Mouse (Mus musculus) urinary bladder, postnatal 10 days (tissue): ENCODE results near the gene Samd13.

ENCODE experiments used
- DNase-seq: peaks from one replicate; pipeline ENCODE4 v3.0.0; 2022; ENCODE audit warnings: low spot score

Samd13 gene

DNA sequence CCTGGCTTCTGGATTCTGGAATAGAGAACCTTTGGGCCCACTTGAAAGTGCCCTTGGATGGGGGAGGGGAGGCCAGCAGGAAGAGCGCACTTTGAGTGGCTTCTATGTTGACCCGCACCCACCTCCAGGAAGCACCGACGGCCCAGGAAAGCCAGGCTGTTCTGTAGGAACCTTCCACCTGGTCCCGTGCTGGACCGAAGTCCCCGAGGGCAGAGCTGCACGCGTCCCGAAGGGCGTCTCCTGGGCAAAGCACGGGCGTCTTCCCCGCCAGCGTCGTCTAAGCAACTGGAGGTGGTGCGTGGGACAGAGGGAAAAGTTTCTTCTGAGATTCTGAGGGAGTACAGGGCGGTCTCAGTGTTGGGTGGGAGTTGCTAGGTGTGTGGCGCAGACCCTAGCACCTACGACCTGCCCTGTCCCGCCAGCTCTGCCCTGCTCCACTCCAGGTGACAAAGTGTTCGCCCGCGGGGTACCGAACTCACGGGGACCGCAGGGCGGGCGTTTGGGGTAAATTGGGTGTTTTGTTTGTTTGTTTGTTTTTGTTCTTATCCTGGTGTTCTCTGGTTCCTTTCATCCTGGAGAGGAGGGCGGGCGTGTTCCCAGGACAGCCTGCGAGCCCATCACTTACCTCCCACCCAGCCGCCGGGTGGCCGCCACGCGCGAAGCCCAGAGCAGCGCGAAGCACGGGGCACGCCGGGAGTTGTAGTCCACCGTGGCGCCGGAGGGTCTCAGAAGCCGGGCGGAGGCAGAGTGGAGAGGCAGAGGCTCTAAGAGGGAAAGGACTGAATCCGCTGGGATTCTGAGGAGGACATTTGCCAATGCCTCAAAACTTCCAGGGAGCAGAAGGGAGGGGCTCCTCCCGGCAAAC, at the start of gene Samd13:
Gene Samd13 (minus strand): TSS at position 782 of the 865 bp plus-strand sequence.
- no peak for DNase-seq

DNA sequence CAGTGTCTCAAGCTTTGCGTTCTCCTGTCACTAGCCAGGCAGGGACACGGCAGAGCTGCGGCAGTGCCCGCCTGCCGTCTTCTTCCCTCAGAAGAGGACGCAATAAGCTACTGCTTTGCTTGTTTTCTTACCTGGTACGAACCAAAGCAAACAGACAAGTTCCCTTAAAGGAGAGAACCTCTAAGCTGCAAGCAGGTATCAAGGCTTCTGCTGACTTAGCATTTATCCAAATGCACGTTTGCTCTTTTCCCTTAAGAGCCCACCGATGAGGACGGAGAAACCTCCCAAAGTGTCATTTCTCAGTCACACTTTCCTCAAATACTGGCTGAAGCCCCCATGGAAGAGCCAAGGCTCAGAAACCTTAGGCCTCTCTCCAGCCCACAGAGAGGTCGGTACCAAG, 46.1 kb upstream of the Samd13 start:
- DNase-seq: no peak

DNA sequence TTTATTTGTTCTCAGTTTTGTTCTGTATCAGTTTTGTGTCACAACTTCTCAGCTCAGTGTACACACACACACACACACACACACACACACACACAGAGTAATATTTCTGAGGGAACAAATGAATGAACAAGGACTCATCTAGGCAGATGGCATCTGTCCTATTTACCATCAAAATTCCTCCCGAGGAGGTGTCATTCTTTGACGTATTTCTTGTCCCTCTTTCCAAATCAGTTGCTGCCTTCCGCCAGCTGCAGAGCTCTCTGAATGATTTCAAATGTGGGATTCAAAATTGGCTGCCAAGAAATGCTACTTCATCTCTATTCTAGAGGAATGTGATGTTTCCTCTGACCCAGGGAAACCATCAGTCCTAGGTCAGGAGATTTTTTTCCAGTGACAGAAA, 37.6 kb upstream of the Samd13 start:
- no peak for DNase-seq

DNA sequence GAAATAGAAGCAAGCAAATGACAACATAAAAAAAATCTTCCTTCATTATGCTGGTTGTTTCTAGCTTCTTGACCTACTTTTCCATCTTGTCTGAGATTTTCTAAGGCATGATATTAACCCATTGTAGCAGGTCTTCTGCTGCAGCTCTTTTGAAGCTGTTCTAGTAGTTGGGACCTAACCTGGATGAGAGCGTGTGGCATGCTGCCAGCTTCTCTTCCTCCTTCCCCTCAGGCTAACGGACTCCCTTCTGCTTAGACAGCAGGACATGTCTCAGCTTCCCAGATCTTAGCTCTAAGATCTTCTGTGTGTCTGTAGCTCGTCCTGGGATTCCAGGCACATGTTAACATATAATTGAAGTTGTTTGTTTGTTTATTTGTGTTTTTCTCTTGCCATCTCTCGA, 34.3 kb upstream of the Samd13 start:
- DNase-seq: no peak

DNA sequence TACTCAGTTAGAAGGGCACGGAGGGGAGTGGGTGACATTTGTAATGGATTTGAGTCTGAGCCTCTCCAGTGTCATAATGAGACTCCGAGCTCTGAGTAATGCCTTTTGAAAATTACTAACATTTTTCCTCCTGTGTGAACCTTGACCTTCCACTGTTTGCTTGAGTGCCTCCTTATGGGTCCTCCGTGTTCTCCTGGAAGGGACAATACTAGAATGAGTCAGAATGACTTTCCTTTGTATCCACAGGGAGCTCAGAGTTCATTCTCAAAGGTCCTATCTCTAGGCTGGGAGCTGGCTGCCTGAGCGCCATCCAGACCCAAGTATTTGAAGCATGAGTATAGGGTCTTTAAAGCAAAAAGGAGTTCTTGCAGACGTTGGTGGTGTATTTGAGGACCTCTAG, 32.9 kb upstream of the Samd13 start:
- no peak for DNase-seq

DNA sequence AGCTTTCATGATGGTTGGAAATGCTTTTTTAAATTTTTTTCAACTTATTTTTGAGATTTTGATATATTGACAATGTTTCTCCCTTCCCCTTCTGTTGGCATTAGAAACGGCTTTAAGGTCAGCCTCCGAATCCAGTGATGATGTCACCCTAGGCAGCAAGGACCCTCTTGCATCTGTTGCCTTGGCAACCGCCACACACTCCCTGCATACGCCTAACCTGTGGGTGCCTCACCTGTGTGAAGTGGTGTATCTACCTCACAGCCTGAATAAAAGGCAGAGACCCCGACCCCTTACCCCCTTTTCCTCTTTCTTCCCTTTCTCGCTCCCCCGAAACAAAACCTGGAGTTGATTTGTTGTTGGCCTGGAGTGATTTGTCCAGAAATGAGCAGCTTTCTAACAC, 26.9 kb upstream of the Samd13 start:
- no peak for DNase-seq

DNA sequence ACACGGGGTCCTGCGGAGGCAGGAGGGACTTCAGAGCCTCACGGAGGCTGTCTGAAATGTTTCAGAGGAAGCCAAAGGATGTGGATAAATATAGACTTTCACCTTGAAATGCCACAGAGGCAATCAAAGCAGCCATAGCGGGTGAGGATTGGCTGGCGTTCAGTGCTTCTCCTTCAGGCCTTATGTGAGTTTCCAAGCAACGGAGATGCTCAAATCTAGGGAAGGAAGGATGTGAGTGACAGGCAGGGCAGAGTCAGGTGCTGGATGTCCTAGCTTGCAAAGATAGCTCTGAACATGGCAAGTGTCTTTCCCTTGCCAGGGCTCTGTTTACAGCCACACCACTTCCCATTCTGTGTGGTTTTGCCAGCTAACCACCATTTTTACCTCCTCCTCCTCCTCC, 26.2 kb upstream of the Samd13 start:
- no peak for DNase-seq

DNA sequence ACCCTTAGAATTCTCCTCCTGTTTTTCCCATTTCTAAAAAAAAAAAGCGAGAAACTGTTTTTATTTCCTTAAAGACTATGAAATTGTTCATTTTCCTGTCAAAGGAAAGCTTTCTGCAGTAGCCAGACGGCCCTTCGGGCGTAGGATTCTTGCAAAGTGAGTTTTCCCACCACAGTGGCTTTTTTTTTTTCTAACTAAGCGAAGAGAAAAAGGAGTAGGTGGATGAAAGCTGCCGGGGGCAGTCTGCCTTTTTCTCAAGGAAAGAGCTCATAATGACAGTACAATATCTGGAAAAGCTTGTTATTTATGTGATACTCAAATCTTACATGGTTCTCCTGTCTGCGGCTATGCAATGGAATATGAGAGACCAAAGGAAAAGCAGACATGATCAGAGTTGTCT, 25.7 kb upstream of the Samd13 start:
- no peak for DNase-seq

DNA sequence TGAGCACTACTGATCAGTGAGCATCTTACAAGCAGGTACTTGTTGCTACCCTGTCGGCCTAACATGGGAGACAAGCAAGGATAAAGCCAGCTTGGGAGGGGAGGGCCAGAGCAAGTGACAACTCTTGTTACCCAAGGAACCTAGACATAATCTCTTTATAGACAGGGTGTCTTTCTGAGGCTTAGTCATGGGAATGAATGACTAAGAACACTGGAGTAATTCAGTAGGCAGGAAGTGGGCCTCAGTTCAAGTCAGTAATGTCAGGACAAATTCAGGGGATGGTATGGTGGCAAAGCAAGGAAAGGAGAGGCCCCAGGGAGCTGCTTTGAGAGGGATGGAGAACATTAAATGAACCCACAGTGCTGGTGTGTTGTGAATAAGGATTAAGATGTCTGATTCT, 23.7 kb upstream of the Samd13 start:
- no peak for DNase-seq

DNA sequence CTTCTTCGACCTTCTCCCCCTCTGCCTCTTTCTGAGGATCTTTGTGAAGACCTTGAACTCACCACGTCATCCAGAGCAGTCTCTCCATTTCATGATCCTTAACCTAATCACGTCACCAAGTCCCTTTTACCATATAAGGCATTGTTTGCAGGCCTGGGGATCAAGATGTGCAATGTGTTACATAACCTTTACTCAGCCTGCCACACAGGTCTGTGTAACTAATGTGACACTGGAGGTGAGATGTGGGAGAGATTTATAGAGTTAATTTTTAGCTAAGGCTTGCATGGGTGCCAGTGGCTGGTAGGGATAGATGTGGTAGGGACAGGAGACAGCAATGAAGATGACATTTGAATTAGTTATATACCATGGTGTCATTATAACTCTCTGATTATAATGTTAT, 23.0 kb upstream of the Samd13 start:
- no peak for DNase-seq

DNA sequence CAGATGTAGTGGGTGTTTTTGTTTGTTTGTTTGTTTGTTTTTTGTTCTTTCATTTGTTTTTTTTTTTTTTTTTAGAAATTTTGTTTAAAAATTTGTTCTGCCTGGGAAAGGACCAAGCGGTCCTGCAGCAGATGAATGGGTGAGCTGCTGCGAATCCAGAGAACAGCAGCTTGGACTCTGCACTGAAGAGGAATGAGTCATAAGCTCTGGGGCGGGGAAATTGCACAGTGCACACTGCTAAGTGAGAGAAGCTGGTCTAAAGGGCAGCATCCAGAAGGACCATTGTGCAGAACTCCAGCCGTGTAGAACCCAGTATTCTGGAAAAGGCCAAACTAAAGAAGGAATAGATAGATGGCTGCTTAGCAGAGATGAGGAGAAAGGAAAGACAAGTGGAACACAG, 18.7 kb upstream of the Samd13 start:
- DNase-seq: no peak

DNA sequence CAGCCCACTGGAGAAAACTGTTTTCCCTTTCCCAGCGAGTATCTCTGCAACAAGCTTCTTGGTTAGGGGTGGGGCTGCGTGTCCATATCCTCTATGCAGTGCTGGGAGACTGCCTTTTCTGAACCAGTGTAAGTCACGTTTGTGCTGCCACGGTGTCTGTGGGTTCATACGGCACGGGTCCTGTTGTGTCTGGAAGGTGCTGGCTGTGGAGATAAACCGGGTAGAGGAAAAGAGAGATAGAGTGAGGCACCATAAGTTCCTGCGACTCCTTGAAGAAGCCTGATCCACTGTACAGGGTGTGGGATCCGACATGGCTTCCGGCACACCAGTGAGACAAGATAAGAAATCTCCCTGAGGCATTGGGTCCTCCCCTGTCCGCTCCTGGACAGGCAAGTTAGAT, 14.7 kb upstream of the Samd13 start:
- no peak for DNase-seq

DNA sequence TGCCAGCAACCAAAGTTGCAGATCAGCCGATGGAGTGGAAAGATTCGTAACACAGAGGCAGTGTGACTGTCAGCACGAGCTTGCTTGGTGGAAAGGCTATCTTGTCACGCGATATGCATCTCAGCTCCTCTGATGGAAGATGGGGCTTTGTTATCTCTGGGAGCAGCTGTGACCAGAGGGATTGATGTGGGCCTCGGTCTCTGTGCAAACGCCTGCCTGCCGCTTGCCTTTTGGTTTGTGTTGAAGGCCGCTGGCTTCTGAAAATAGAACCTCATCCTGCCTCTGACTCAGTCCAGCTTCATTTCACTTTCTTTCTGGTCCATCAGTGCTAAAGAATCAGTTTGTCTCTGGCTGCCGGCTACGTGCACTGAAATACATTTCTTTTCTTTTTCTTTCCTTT, 13.6 kb upstream of the Samd13 start:
- DNase-seq: no peak

DNA sequence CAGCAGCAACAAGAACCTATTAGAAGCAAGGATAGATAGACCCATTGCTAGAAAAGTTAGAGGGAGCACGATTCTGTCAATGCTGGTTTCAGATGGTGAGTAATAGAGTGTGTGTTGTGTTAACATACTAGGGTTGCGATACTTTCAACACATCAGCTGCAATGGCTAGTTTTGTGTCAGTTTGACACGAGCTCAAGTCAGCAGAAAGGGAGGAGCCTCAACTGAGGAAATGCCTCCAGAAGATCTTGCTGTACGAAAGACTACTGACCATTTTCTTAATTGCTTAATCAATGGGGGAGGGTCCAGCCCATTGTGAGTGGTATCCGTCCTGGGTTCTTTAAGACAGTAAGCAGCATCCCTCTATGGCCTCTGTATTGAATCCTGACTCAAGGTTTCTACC, 7.2 kb upstream of the Samd13 start:
- no peak for DNase-seq

DNA sequence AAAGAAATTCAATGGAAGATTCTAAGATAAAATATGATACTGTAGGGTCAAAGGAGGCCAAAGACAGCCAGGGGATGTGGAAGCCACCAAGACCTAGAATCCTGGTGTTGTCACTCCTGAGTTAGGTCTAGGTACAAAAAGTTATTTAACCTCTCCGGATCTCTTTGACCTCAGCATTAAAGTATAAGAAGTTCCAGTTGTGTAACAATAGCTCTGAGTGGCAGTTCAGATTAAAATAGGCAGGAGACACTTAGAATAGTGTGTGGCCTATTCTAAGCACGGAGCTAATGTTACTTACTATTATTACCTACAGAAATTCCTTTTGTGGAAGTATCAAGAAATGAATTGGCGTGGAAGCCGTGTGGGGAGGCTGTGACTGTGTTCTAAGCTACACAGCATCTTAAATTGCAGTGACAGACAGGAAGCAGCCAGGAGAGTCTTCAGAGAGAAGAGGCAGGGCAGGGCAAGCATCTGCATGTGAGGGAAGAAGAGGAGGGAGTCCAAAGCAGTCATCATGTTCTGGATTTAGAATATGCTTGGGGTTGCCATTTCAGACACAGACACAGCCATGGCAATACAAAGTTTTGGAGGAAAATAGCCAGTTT, 1.8 kb upstream of the Samd13 start:
- DNase-seq: no peak

DNA sequence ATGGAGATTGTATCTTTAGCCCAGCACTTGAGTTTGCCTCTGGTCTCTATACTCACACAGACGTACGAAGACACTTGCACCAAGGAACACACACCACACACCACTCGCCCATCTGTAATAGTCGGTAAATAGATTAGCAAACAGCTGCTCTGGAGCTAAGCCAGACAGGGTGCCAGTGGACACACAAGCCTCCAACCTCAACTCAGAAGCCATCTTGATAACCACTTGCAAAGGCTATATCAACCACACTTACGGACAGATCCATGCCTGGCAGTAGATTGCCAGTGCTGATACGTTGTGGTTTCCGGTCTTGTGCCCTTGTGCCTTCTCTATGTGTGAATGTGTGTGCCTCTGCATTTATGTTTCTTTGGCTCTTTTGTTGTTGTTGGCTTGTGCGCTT, 1.0 kb upstream of the Samd13 start:
- no peak for DNase-seq

DNA sequence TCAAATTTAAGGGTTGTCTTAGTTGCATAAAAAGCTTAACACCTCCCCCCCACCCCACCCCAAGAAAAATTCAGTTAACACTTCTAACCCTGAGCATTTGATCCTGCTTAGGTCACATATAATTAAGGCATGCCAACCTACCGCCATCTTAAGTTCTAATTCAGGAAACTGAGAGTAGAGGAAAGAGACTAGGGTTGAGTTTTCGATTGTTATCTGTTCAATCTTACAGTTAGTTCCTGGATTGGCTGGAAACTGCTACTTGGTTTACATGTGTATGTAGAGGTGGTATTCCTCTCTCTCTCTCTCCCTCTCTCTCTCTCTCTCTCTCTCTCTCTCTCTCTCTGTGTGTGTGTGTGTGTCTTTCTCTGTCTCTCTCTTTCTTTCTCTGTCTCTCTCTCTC, 2.3 kb downstream of the Samd13 start:
- no peak for DNase-seq

DNA sequence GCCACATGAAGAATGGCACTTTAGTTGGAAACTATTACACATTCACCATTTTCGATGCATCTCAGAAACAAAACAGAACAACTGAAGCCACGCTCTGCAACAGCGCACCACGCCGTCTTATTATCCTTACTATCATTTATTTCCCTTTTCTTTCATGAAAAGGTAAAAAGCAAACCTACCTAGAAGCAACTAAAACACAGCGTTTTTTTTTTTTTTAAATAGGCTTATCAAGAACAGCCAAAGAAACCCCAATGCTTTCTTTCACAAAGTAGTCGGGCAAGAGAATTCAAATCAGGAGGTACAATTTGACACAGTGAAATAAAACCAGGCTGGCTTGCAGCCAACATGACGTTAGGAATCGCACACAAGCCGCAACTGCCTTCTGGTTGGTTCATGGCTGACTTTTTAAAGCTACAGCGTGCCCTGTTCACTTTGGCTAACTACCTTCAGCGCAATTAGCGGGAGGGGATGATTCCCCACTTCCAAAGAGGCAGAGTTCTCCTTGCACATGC, 3.2 kb downstream of the Samd13 start:
- no peak for DNase-seq

DNA sequence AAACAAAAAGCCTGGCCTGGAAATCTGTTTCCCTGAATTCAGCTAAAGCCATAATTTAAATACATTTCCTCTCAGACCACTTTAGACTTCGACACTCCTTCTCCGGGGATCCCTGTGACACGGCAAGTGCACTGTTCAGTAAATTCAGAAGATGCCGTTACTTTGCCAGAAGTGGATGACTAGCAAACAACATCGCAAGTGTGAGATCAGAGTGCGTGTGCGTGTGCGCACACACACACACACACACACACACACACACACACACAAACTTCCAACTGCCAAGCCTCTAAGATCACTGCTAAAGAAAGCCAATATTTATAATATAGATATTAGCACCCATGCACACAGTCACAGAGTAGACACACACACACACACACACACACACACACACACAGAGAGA, 3.7 kb downstream of the Samd13 start:
- DNase-seq: no peak

DNA sequence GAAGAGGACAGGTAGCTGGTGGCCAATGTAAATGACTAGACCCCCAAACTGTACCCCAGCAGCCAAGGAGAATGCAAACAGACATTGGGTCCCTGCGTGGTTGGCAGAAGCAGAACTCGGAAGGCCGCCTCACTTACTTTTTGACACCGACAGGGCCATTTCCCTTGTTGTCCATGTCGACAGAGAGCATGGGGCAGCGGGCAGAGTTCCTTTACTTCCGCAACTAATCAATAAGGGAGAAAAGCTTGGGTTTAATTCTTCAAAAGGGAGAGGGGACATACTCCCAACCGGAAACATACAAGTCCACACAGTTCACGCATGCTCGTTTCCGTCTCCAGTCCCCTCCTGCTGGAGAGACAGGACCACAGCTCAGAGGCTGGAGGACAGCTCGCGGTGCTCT, 4.8 kb downstream of the Samd13 start:
- no peak for DNase-seq

DNA sequence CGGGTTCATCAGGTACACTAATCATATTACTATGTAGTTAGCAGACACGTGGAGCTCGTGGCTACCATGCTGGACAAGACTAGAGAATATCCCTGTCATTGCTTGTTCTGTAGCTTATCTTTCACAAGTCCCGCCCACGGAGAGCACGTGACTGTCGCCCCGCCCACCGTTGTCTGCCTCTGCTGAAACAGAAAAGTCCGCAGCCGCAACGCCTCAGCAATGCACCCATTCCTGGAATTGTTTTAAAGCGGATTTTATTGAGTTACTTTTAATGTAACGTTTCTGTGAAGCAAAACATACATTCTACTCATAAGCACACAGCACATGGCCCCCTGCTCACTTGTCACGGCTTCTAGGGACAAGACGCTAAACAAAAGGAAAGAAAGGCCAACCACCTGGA, 5.7 kb downstream of the Samd13 start:
- no peak for DNase-seq

DNA sequence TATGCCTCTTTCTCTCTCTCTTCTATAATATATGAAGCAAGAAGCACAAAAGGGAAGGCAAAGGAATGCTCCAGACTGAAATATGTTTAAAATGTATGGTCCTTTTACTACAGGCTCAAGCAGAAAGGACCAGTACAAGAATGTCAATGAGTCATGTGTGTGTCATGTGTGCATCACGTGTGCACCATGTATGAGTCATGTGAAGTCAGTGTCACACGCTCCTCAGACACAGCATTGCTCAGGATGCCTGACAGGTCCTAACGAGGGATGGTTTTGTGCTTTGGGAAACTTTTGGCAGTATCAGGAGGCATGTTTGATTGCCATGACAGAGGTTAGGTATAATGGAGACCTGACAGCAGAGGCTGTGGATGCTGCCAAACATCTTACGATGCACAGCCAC, 9.2 kb downstream of the Samd13 start:
- DNase-seq: no peak

DNA sequence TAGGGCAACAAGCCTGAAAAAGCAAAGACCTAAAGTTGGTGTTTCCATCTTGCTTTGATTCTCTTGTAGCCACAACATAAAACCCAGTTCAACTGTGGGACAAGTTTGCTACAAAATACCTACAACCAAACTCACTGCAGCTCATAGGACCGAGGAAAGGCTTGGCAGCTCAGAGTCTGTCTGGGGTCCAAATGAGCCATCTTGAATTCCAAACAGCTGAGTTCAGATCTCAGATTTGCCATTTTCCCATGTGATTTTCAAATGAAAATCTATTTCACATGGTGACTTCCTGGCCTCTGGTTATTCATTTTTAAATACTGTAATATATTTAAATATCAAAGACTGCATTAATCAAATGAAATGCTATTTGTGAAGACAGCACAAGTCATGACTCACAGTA, 10.3 kb downstream of the Samd13 start:
- DNase-seq: no peak

DNA sequence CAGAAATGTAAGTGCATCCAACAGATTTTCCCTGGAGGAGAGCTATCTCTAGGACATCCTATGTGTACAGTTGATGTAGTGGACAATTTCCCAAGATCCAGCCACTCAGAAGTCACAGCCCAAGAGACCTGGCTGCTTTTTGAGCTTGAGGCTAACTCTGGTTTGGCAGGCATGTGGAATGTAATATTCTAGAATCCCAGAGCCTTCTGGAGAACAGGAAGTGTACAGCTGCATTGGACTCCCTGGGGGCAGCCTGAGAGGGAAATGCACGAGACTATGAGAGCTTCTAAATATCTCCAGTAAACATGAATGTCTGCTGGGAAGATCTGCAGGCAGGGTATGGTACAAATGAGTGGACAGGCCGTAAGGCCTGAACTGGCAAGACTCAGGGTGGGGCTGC, 14.3 kb downstream of the Samd13 start:
- DNase-seq: no peak
